Mouse (Mus musculus): Measurements from ENCODE around the gene Acsf2.

Gene Acsf2

DNA sequence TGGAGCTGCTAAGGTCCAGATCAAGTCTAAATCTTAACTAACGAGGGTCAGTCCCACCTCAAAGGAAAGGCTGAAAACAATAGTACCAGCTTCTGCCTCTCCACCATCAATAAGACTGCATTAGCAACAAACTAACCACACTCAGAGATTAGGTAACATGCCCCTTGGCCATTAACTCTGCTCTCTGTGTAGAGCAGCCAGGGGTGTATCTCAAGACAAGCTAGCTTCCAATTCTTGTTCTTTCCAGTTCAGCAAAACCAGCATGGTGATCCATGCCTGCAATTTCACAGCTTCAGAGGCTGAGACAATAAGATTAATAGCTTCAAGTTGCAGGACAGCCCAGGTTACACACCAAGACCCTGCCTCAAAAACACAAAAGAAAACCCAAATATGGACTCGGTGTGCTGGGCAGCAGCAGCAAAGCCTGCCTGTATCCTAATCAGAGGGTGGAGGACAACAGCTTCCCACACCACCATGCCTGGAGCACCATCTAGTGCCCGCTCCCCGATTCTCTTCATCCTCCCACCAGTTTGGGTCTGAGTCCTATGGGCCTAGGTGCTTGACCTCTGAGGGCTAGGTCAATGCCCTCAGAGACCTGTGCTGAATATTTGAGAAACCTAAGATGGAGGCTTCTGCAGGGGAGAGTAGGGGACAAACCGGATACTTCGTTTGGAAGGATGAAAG lies 3.1 kb downstream of the Acsf2 start:
- DNase-seq (ENCODE audit: low spot score), result no peak

DNA sequence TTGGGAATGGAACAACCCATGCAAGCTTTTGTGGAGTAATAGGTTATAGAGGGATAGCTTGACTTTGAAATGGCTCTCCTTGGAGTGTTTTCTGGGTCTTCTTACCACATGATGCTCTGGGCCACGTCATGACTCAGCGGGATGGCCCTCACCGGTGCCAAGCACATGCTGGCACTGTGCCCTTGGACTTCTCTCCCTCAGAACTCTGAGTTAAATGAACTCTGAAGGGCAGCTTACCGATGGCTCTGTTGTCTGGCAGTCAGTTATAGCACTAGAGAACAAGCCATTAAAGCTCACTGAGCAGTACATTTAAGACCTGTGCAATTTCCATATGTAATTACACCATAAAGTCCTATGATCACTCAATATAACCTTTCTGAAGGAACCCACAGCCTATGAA lies 4.4 kb downstream of the Acsf2 start:
- DNase-seq (ENCODE audit: low spot score), result no peak

DNA sequence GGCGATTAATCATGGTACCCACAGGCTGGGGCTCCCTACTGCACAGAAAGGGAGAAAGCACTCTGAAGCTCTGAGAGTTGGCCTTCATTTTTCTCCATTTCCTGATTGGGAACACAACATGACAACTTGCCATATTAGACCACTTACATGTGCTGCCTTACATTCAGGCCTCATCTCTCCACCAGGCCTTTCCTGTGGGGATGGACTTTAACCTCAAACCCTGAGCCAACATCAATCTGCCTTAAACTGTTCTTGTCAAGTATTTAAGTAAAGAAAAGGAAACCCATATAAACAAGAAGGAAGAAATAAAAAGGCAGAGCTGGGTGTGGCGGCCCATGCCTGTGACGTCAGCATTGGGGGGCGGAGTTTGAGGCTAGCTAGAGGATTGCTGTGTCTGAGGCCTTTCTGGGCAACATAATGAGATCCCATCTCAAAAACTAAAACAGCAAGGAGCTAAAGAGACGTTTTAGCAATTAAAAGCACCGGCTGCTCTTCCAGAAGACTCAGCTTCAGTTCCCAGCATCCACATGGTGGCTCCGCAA lies 5.3 kb downstream of the Acsf2 start:
- no peak for DNase-seq (ENCODE audit: low spot score)

DNA sequence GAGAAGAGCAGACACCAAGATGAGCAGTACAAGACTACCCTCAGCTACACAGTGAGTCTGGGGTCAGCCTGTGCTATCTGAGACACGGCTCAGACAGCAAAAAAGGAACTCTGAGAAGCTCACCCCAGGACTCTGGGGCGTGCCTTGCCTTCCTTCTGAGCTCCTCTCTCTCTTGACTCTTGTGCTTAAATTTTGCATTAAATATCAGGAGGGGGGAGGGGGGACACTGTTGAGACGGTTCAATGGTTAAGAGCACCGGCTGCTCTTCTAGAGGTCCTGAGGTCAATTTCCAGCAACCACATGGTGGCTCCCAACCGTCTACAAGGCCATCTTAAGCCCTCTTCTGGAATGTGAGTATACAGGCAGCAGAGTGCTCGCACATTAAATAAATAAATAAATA lies 14.2 kb downstream of the Acsf2 start:
- DNase-seq (ENCODE audit: low spot score), result no peak

GRCm38 (mm10) chr11:94585091-94585490 lies 16.6 kb downstream of the Acsf2 start:
- no peak for DNase-seq (ENCODE audit: low spot score)

- DNase-seq (ENCODE audit: low spot score), result no peak
These were observed 21.4 kb downstream of the Acsf2 start for GRCm38 (mm10) chr11:94580111-94580740.

- DNase-seq (ENCODE audit: low spot score), result no peak
These were observed 25.3 kb downstream of the Acsf2 start for GRCm38 (mm10) chr11:94576361-94576760.

DNA sequence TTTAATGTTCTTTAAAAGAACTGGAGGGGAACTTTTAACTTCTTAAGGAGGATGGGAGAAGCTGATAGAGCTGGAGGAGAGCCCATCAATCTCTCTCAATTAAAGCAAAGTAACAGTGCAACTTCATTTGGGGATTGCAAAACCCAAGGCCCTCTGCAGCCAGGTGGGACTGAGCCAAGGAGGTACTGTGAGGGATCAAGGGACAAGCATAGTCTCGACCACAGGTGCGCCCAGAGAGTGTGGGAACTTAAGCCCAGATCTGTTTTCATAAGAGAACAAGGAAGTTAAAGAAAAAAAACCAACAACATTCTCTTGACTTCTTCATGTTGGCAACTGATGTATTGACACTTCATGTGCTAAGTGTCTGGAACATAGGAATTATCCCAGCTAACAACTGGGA lies 26.6 kb downstream of the Acsf2 start:
- DNase-seq (ENCODE audit: low spot score), result no peak

DNA sequence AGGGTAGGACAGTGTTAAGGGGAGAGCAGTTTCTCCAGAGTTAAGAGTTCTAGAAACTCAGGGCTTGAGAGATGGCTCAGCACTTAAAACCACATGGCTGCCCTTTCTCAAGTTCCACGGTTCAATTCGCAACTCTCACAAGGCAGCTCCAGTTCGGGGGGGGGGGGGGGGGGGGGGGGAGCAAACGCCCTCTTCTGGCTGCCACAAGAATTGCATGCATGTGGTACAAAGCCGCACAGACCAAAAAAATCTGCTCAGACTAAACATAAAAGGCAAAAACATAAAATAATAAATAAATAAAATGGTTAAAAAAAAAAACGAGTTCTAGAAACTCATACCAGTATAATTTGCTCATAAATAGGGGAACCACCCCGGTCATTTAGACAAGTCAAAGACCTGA lies 27.1 kb downstream of the Acsf2 start:
- DNase-seq (ENCODE audit: low spot score), result no peak

GRCm38 (mm10) chr11:94571850-94572249 lies 29.8 kb downstream of the Acsf2 start:
- DNase-seq (ENCODE audit: low spot score), result no peak

- DNase-seq (ENCODE audit: low spot score), result no peak
These were observed 31.1 kb downstream of the Acsf2 start for GRCm38 (mm10) chr11:94570612-94571011.

GRCm38 (mm10) chr11:94567326-94567725 lies 34.3 kb downstream of the Acsf2 start:
- no peak for DNase-seq (ENCODE audit: low spot score)

- no peak for DNase-seq (ENCODE audit: low spot score)
These were observed 35.1 kb downstream of the Acsf2 start for GRCm38 (mm10) chr11:94566534-94566933.

GRCm38 (mm10) chr11:94565151-94565479 lies 36.6 kb downstream of the Acsf2 start:
- no peak for DNase-seq (ENCODE audit: low spot score)

DNA sequence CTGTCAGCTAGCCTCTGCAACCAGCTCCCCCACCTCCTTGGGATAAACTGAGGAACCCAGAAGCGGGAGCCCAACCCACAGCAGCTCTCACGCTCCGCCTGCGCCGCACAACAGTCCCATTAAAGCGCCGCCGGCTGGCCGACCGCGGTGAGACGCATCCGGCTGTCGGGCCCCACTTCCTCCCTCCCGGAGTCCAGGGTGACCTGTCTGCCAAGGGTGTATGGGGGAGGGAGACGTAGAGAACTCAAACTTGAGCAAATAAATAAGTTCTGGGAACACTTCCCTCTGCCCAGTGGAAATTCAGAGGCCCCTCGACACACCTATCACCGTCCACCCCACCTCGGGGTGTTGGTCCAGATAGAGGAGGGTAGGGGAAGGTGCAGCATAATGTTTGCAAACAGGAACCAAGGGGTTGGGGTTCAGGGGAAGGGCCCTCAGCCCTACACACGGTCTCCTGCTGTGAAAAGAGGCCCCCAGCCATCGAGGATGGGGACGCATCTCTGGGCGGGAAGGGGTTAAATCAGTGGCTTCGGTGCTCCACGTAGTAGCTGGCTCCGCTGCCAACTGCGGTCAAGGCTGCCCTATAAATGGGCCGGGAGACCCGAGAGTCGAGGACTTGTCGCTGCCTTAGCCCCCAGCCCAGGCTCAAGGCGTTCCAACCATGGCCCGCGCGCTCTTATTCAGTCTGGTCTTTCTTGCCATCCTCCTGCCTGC lies 37.1 kb downstream of the Acsf2 start, which contains the start of gene Chad:
Gene Chad (plus strand): TSS at position 611 of the 714 bp plus-strand sequence.
- no peak for DNase-seq (ENCODE audit: low spot score)

- no peak for DNase-seq (ENCODE audit: low spot score)
These were observed 37.9 kb downstream of the Acsf2 start for GRCm38 (mm10) chr11:94563821-94564220.

DNA sequence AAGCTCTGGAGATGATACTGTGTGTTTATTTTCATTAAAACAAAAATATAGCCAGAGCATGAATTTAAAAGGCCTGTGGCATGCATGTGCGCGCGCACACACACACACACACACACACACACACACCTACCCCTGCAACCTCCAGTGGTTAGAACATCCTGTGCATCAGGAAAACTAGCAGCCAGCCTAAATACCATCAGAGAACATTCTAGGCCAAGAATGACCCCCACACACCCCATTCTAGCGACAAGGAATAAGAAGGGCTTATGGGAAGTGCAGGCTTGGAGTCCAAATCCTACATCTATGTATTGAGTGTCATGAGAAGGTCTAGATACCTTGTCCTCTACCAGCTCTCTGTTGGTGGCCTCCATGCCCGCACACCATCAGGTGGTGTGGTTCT lies 38.3 kb downstream of the Acsf2 start:
- no peak for DNase-seq (ENCODE audit: low spot score)

DNA sequence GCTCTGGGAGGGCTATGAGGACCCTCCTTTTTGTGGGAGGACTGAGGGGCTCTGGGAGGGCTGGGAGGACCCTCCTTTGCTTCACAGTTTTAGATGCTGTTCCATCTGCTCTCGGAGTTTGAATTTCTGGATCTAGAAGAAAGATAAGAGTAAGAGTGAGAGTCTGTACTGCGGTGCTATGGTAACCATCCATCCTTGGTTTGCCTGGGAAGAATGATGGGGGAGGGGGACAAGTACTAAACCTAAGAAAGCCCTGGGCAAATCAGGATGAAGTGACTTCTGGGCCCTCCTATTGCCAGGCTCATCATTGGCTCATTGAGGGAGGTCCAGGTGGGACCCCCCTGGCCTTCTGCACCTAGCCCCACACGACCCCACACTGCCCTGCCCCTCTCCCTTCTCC lies 43.4 kb downstream of the Acsf2 start:
- DNase-seq (ENCODE audit: low spot score), result no peak

GRCm38 (mm10) chr11:94550442-94550744 lies 51.3 kb downstream of the Acsf2 start:
- no peak for DNase-seq (ENCODE audit: low spot score)

GRCm38 (mm10) chr11:94549691-94550441 lies 51.8 kb downstream of the Acsf2 start:
- no peak for DNase-seq (ENCODE audit: low spot score)

DNA sequence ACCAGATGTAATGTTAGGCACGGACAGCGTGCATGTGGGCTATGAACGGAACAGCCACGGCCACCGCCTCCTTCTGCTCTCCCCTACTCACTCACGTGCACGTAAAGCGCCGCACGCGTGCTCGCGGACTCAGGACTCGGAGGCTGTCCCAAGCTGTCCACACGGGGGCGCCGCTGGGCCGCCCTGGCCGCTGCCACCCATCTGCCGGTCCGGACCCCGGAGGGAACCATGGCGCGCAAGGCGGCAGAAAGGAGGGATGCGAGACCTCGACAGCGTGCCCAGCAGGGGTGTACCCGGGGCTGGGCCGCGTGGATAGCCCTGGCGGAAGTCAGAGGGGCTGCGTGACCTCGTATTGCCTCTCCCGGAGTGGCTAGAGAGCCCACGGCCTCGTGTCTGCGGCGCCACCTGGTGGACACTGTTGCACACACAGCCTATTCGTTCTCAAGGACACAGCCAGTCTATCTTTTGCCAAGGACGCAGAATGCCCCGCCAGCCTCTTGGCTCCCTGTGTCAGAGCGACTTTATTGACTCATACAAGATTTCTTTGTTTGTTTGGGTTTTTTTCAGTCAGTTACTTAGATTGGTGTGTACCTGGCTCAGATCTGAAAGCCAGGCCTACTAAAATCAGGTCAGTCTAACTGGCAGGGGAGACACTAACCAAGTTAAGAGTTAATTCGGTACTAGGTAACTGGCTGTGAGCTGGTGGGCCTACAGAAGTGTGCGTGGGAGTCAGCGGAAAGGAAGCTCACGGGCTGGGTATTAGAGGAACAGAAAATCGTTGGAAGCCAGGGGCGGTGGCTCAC lies 52.6 kb downstream of the Acsf2 start, which contains the start of gene Rsad1:
Gene Rsad1 (minus strand): TSS at position 368 of the 803 bp plus-strand sequence.
- DNase-seq (ENCODE audit: low spot score), result peak; percentile 81
